Mouse (Mus musculus) mouse trophoblast stem cell (cell line): Measurements from ENCODE around the gene Smim15.

Source experiments
- in situ Hi-C, 2 experiments: fragments of 300-500 bp; cut with MseI, MboI; formaldehyde crosslinking; loops; 2 replicates in 1 of 2; 3 replicates in 1 of 2; pipeline ENCODE4 v1.15.1; 2025

The Smim15 gene

GRCm38 (mm10) chr13:108044222-108044941 lies at the start of gene Smim15:
TSS of gene Smim15 (plus strand) at chr13:108044446.
- in situ Hi-C loops, result loop anchor here in 1 of 2 experiments (10.0 kb wide), 1 partner anchor 150 kb away; no protein-coding TSS in a partner anchor

DNA sequence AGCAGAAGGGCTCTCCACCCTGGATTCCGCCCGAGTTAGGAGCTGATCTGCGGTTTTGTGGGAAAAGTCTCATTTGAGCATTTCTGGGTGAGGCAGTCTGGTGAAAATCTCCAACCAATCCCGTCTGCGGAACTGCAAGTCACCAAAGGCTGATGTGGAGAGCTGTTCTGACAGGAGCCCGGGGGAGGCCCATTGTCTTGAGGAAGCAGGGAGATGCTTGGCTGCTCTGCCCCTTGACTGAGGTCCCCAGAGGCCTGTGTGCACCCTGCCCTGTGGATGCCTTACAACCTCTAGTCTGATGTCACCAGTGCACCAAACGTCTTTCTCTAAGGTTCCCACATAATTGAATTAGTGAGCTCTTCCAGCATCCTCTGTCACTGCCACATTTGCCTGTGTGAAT lies 49.0 kb upstream of the Smim15 start:
- in situ Hi-C loops, result no loop called here

- in situ Hi-C loops, result no loop called here
Measured at GRCm38 (mm10) chr13:107996301-107996700, 47.9 kb upstream of the Smim15 start.

GRCm38 (mm10) chr13:108007861-108008260 lies 36.4 kb upstream of the Smim15 start:
- in situ Hi-C loops, result no loop called here

GRCm38 (mm10) chr13:108013110-108013509 lies 31.1 kb upstream of the Smim15 start:
- in situ Hi-C loops, result no loop called here

- in situ Hi-C loops, result no loop called here
Measured at GRCm38 (mm10) chr13:108013839-108014238, 30.4 kb upstream of the Smim15 start.

GRCm38 (mm10) chr13:108015166-108015565 lies 29.1 kb upstream of the Smim15 start:
- in situ Hi-C loops, result no loop called here

DNA sequence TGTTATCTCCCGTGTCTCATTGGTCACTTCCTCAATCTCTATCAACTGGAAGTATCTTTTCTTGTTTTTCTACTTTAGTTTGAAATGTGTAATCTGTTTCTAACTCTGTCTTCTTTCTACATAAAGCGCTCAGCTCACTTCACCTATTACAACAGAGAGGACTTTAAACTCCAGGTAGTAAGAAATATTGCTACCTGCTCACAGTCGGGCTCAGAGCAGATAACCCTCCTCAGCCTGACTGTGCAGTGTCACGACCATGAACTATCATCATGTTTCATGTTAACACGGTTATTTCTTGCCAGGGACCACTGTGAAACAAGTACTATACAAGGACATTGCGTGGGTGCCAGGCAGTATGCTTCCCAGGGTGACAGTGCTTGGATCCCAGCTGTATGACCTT lies 26.9 kb upstream of the Smim15 start:
- in situ Hi-C loops, result no loop called here

GRCm38 (mm10) chr13:108025802-108026201 lies 18.4 kb upstream of the Smim15 start:
- in situ Hi-C loops, result no loop called here

GRCm38 (mm10) chr13:108032789-108033188 lies 11.5 kb upstream of the Smim15 start:
- in situ Hi-C loops, result loop anchor here in 1 of 2 experiments (10.0 kb wide), 1 partner anchor 118 kb away; no protein-coding TSS in a partner anchor

DNA sequence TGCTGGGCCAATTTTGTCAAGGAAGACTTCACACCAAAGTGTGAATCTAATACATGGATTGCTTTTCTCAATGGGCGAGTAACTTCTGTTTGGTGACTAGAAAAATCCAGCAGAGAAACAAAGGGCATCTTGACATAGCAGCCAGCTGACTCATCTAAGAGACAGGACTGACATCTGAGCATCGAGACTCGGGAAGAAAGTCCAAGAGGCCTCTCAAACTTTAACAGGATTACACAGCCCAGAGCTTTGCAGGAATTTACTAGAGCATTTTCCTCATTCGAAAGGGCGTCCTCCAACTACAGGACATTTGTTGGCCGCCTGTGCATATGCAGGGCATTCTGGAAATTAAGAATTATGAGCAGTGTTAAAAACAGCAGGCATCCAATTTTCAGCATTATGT lies 4.9 kb upstream of the Smim15 start:
- in situ Hi-C loops, result loop anchor here in 1 of 2 experiments (10.0 kb wide), 1 partner anchor 125 kb away; no protein-coding TSS in a partner anchor

DNA sequence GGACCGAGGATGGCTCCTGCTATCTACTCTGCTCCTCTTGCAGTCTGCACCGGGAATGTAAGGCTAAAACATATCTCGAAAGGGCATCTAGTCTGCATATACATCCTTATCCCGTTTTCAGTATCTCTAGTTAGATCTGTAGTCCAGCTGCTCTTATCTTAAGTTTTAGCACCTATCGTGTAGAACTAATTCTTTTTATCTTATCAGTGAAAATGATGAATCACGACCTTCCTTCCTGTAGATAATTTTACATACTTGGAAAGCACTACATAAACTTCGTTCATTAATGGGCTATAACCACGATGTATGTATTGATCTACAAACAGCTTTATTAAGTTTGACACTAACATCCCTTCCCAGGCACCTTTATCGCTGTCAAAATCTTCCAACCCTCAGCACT lies 4.3 kb upstream of the Smim15 start:
- in situ Hi-C loops, result loop anchor here (10.0 kb wide), 2 partner anchors 125 to 145 kb away; no protein-coding TSS in a partner anchor

DNA sequence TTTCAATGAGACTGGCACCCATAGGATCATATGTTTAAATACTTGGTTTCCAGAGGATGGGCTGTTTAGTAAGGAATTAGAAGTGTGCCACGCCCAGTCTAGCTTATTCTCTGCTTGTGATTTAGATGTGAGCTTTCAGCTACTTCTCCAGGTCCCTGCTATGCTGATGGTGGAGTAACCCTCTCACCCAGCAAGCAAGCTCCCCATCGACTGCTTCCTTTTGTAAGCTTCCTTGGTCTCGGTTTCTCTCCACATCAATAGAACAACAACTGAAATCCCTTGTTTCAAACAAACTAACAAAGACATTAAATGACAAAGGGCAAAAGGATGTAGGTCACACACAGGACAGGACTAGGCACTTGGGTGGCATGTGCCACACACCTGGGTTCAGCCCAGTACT lies 3.8 kb upstream of the Smim15 start:
- in situ Hi-C loops, result loop anchor here in 1 of 2 experiments (10.0 kb wide), 1 partner anchor 146 kb away; no protein-coding TSS in a partner anchor

- in situ Hi-C loops, result loop anchor here in 1 of 2 experiments (10.0 kb wide), 1 partner anchor 147 kb away; no protein-coding TSS in a partner anchor
Measured at GRCm38 (mm10) chr13:108041358-108041757, 2.9 kb upstream of the Smim15 start.

- in situ Hi-C loops, result loop anchor here in 1 of 2 experiments (10.0 kb wide), 1 partner anchor 149 kb away; no protein-coding TSS in a partner anchor
Measured at GRCm38 (mm10) chr13:108043431-108044221, 620 bp upstream of the Smim15 start.

- in situ Hi-C loops, result loop anchor here in 1 of 2 experiments (10.0 kb wide), 1 partner anchor 151 kb away; no protein-coding TSS in a partner anchor
Measured at GRCm38 (mm10) chr13:108045646-108046045, 1.4 kb downstream of the Smim15 start.

- in situ Hi-C loops, result loop anchor here in 1 of 2 experiments (10.0 kb wide), 1 partner anchor 151 kb away; no protein-coding TSS in a partner anchor
Measured at GRCm38 (mm10) chr13:108046071-108046470, 1.8 kb downstream of the Smim15 start.

DNA sequence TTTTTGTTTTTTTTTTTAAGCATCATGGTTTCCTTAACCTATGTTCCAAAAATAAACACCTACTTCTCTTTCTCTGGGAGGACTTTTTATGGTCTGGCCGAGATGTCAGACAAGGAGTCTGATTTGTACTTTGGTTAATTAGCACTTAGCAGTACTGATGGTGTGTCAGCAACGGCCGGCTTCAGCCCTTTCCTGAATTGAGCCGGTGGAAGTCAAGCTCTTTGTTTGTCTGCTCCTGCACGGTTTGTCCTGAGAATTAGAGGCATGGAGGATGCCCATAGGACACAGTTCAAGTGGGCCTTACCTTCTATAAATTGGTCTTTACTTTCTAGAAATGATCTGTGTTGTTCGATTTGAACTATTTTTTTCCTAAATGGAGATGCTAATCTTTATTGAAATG lies 2.6 kb downstream of the Smim15 start:
- in situ Hi-C loops, result loop anchor here in 1 of 2 experiments (10.0 kb wide), 1 partner anchor 152 kb away; no protein-coding TSS in a partner anchor

DNA sequence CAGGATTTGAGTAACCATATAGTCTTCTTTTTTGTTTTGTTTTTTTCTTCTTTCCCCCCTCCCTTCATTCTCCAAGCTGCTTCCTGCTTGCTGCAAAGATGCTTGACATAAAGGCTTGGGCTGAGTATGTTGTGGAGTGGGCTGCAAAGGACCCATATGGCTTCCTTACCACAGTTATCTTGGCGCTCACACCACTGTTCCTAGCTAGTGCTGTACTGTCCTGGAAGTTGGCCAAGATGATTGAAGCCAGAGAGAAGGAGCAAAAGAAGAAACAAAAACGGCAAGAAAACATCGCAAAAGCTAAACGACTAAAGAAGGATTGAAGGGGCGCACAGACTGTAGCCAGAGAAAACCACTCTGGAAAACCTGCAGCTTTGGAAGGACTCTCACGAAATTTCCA lies 3.1 kb downstream of the Smim15 start:
- in situ Hi-C loops, result loop anchor here in 1 of 2 experiments (10.0 kb wide), 1 partner anchor 153 kb away; no protein-coding TSS in a partner anchor

DNA sequence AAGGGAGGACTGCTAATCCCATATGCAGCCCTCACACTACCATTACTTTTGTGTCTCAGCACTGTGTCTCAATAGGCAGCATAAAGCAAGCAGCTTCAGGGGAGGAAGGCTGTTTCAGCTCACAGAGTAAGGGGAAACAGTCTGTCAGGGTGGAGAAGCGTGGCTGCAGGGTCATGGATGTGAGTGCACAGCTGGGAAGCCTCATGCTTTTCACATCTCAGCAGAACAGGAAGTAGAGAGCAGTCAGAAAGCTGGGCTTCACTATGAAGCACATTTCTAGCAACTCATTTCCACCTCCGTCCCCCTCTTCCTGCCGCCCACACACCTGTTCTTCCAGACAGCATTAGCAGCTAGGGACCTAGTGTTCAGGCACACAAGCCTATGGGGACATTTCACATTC lies 12.7 kb downstream of the Smim15 start:
- in situ Hi-C loops, result no loop called here

- in situ Hi-C loops, result no loop called here
Measured at GRCm38 (mm10) chr13:108060286-108060885, 16.1 kb downstream of the Smim15 start.
